Mouse (Mus musculus) naive thymus-derived CD4-positive, alpha-beta T cell, adult 5 months (primary cell): ENCODE results near the gene Taar7d. TPM values are rescaled to one million over a fixed set of nuclear protein-coding genes. Genes with fewer than 3 reads are reported as not detected.

Source experiments
- polyA plus RNA-seq: library from polyadenylated mRNA; unstranded; fragments of 100-300 nt; shearing (Covaris generic); gene quantifications from one replicate; pipeline ENCODE4 v1.2.1, GENCODE M21; 2017

Taar7d gene
- polyA plus RNA-seq = 0.44 TPM

DNA sequence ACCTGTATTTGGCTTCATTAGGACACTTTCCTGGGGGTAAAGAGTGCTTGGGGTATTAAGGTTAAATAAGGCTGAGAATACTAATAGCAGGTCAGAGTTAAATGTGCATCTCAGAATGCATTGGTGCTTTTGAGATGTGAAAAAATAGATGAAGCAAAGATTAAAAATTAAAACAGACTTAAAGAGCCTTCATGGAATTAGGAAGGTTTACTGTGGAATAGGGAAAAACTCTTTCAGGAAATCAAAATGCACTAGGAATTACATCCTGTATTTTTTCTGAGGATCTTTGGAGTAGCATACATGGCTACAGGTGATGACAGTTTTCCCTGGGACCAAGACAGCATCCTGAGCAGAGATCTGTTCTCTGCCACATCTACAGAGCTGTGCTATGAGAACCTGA is at the start of gene Taar7d:
Gene Taar7d (plus strand): TSS at position 301 of the 400 bp plus-strand sequence.

DNA sequence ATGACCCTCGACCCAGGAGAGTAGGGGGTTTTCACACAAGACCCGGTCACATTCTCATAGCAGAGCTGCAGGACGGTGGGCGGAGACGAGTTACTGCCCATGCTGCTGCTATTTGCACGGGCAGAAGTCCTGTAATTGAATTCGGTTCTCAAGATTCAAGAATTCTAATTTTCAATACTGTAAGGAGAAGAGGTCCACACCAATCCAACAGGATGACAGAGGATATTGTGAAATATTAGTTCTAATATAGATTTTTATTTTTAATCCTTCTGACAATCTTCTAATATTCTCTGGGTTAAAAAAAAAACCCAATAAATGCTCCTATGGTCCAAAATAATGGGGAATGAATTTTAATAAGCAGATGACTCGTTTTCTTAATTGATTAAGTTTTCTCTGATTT is 41.5 kb upstream of the Taar7d start, which contains the start of gene Taar6:
Gene Taar6 (minus strand): TSS at position 101 of the 400 bp plus-strand sequence.

DNA sequence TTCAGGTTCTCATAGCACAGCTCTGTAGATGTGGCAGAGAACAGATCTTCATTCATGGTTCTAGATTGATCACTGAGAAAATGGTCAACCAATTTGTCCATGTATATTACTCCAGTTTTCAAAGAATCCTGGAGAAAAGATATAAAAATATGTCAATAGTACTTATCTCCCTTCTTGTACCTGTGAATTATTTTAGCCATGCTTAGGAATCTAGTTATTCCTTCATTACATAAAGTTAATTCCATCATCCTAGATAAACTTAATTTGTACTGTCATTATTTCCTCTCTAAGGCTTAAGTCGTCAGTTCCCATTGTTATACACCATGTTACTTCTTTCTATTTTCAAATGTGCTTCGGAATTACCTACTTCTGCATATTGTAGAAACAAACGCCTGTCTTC is 33.6 kb upstream of the Taar7d start, which contains the start of gene Taar7a:
Gene Taar7a (minus strand): TSS at position 101 of the 400 bp plus-strand sequence.

GRCm38 (mm10) chr10:23999639-24000038 is 27.4 kb upstream of the Taar7d start, which contains the start of gene Taar7b:
Taar7b (plus strand) TSS chr10:23999939.

GRCm38 (mm10) chr10:24037314-24037713 is 10.3 kb downstream of the Taar7d start, which contains the start of gene Taar7e:
Taar7e (plus strand) TSS chr10:24037614.

DNA sequence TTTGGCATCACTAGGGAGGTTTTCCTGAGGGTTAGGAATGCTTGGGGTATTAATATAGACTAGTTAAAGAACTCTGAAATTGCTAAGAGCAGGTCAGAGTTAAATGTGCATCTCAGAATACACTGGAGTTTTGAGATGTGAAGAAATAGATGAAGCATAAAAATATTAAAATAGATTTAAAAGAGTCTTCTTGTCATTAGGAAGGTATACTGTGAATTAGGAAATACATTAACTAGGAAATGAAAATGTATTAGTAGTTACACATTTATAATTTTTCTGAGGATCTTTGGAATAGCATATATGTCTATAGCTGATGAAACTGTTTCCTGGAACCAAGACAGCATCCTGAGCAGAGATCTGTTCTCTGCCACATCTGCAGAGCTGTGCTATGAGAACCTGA is 22.2 kb downstream of the Taar7d start, which contains the start of gene Taar7f:
Gene Taar7f (plus strand): TSS at position 301 of the 400 bp plus-strand sequence.

DNA sequence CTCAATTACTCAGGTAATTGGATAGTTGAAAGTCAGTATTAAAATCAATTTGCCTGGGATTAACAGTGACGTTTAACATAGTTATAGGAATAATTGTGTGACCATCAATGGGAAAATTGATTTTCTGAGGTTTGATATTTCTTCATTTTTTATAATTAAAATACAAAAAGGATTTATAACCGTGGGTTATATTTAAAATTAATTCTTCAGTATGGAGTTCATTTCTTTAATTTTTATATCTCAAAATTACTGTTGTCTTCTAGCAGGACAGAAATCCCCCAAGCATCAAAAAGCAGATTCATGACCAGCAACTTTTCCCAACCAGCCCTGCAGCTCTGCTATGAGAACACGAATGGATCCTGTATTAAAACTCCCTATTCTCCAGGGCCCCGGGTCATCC is 49.2 kb downstream of the Taar7d start, which contains the start of gene Taar8a:
Gene Taar8a (plus strand): TSS at position 301 of the 400 bp plus-strand sequence.

Other genes with a start within 250 kb of the Taar7d start
- gene Rps12, start 239.9 kb upstream of the Taar7d start, polyA plus RNA-seq = 33.0 TPM
- 0.12 TPM for gene Slc18b1, start 230.2 kb upstream of the Taar7d start, polyA plus RNA-seq
- not detected for gene Vnn3, start 175.8 kb upstream of the Taar7d start, polyA plus RNA-seq
- not detected for gene Vnn1, start 132.5 kb upstream of the Taar7d start, polyA plus RNA-seq
- not detected for gene Taar1, start 106.9 kb upstream of the Taar7d start, polyA plus RNA-seq
- gene Taar2, start 88.7 kb upstream of the Taar7d start, polyA plus RNA-seq = not detected
- not detected for gene Taar3, start 77.7 kb upstream of the Taar7d start, polyA plus RNA-seq
- not detected for gene Taar4, start 66.7 kb upstream of the Taar7d start, polyA plus RNA-seq
- not detected for gene Taar5, start 56.5 kb upstream of the Taar7d start, polyA plus RNA-seq
- not detected for gene Taar6, start 41.6 kb upstream of the Taar7d start, polyA plus RNA-seq
- gene Taar7a, start 33.7 kb upstream of the Taar7d start, polyA plus RNA-seq = not detected
- not detected for gene Taar7b, start 27.3 kb upstream of the Taar7d start, polyA plus RNA-seq
- gene Taar7e, start 10.4 kb downstream of the Taar7d start, polyA plus RNA-seq = not detected
- not detected for gene Taar7f, start 22.3 kb downstream of the Taar7d start, polyA plus RNA-seq
- not detected for gene Taar8a, start 49.3 kb downstream of the Taar7d start, polyA plus RNA-seq
- not detected for gene Taar8b, start 65.1 kb downstream of the Taar7d start, polyA plus RNA-seq
- not detected for gene Taar8c, start 74.7 kb downstream of the Taar7d start, polyA plus RNA-seq
- not detected for gene Taar9, start 82.3 kb downstream of the Taar7d start, polyA plus RNA-seq
- 20.8 TPM for gene Stx7, start 122.1 kb downstream of the Taar7d start, polyA plus RNA-seq
- not detected for gene Moxd1, start 196.3 kb downstream of the Taar7d start, polyA plus RNA-seq